ENCODE assay signal across 8 mouse cellular contexts in genomic region chr9:85325201-85325868, GRCm38 (mm10). TPM values are rescaled to one million over a fixed set of nuclear protein-coding genes. Genes with fewer than 3 reads are reported as not detected.
DNase-seq lines count a peak whose midpoint lies in the region; ATAC-seq and TF ChIP-seq lines count a peak whose summit lies in the region.

No protein-coding gene starts in this region.

- peaks cover 8% of the 10 kb centered on the region; the same call in 1 of the 2 replicates for H3K27me3 ChIP-seq in forebrain, postnatal 0 days (ENCODE audit: insufficient read depth, low read length)
- no peaks in the 10 kb centered on the region for H3K27me3 ChIP-seq in intestine, postnatal 0 days (replicated peaks; ENCODE audit: control insufficient read depth, insufficient read depth, low read length)

- no peak overlapping the region for H3K27ac ChIP-seq in layer of hippocampus, adult 2 months
- H3K27ac ChIP-seq in forebrain, postnatal 0 days (ENCODE audit: low read depth, low read length) = no peak overlapping the region
- H3K27ac ChIP-seq in intestine, postnatal 0 days (ENCODE audit: low read depth, low read length) = no peak overlapping the region; the same call in 1 of the 2 replicates

- H3K36me3 ChIP-seq in forebrain, postnatal 0 days (ENCODE audit: insufficient read depth) = no peaks in the 10 kb centered on the region
- peaks cover 10% of the 10 kb centered on the region; the same call in 1 of the 2 replicates for H3K36me3 ChIP-seq in intestine, postnatal 0 days (ENCODE audit: control insufficient read depth, insufficient read depth)

- DNase-seq in layer of hippocampus, adult 2 months (ENCODE audit: low spot score in 2 of 2) = no peak
- DNase-seq in layer of hippocampus, adult 8-10 months (ENCODE audit: low spot score in 2 of 2) = no peak
- DNase-seq in forebrain, postnatal 0 days = peak; percentile 8
- DNase-seq in neural tube, embryonic 10.5 days (ENCODE audit: extremely low spot score, low spot score) = peak; percentile 21
- DNase-seq in ovary, postnatal 14 days (ENCODE audit: low spot score) = no peak
- no peak for DNase-seq in cerebellum, postnatal 36 days
- DNase-seq in cerebellum, postnatal 14 days = no peak

- no peak for ATAC-seq in forebrain, postnatal 0 days
- no peak for ATAC-seq in intestine, postnatal 0 days

- H3K4me1 ChIP-seq in forebrain, postnatal 0 days (ENCODE audit: insufficient read depth) = no peaks in the 10 kb centered on the region
- H3K4me1 ChIP-seq in intestine, postnatal 0 days (replicated peaks; ENCODE audit: control insufficient read depth, insufficient read depth, low read length) = no peaks in the 10 kb centered on the region

- H3K4me3 ChIP-seq in layer of hippocampus, adult 2 months = peak overlapping the region; percentile 67
- H3K4me3 ChIP-seq in forebrain, postnatal 0 days (ENCODE audit: low read depth, low read length) = peak overlapping the region; percentile 58
- peak overlapping the region; percentile 90 for H3K4me3 ChIP-seq in intestine, postnatal 0 days (ENCODE audit: low read depth, low read length)

- H3K9ac ChIP-seq in forebrain, postnatal 0 days = no peak overlapping the region
- H3K9ac ChIP-seq in intestine, postnatal 0 days (ENCODE audit: low read depth, low read length) = peak overlapping the region; percentile 84

- peak overlapping the region; percentile 98; the same call in 1 of the 2 replicates for H3K4me2 ChIP-seq in forebrain, postnatal 0 days (ENCODE audit: low read depth)
- peak overlapping the region; percentile 86 for H3K4me2 ChIP-seq in intestine, postnatal 0 days (replicated peaks; ENCODE audit: low read depth)

- no peaks in the 10 kb centered on the region for H3K9me3 ChIP-seq in forebrain, postnatal 0 days (ENCODE audit: low read length)
- no peaks in the 10 kb centered on the region for H3K9me3 ChIP-seq in intestine, postnatal 0 days (ENCODE audit: control insufficient read depth)

- 31% methylated on average over 17 of the region's 17 CpGs for WGBS in forebrain, postnatal 0 days
- 16% methylated on average over 17 of the region's 17 CpGs for WGBS in intestine, postnatal 0 days

- no peak for TF ChIP-seq CTCF in layer of hippocampus, adult 2 months (conservative IDR thresholded peaks at IDR 0.05)
- TF ChIP-seq CTCF in forebrain, postnatal 0 days (IDR thresholded peaks at IDR 0.05; ENCODE audit: low read depth) = no peak
- TF ChIP-seq CTCF in intestine, postnatal 0 days (IDR thresholded peaks at IDR 0.05; ENCODE audit: low read depth) = peak; percentile 33; the same call in 1 of the 2 replicates

RNA-seq across cellular contexts. Expression of gene Tent5a, which starts 1.8 kb away (rescaled TPM):
- total RNA-seq in layer of hippocampus, adult 2 months (2021) = 1 to 10 TPM; 2.5 to 2.7 TPM
- total RNA-seq in layer of hippocampus, adult 8-10 months (2022) = 1 to 10 TPM; 3.7 to 4.2 (median 4.0) TPM
- total RNA-seq in forebrain, postnatal 0 days (2014; rRNA removed) = 2.6 and 6.0 TPM in 2 replicates
- polyA plus RNA-seq in forebrain, postnatal 0 days (2015; fragmentation: Nextera tagmentation; extraction: Ambion mirVana) = 1.1 and 2.1 TPM in 2 replicates
- 23.4 and 23.9 TPM in 2 replicates for polyA plus RNA-seq in intestine, postnatal 0 days (2015; fragmentation: Nextera tagmentation; extraction: Ambion mirVana)

RNA-seq across cellular contexts. Expression of gene Gm11114, which starts 12.8 kb away (rescaled TPM):
- not detected for total RNA-seq in layer of hippocampus, adult 2 months (2021)
- not detected for total RNA-seq in layer of hippocampus, adult 8-10 months (2022)
- not detected in 2 replicates for total RNA-seq in forebrain, postnatal 0 days (2014; rRNA removed)
- polyA plus RNA-seq in forebrain, postnatal 0 days (2015; fragmentation: Nextera tagmentation; extraction: Ambion mirVana) = not detected in 2 replicates
- not detected in 2 replicates for polyA plus RNA-seq in intestine, postnatal 0 days (2015; fragmentation: Nextera tagmentation; extraction: Ambion mirVana)

Comparison
In these comparisons a context has a peak if more than half of its experiments do, and no peak if none do; other contexts are left out.
1. DNase-seq: peak in forebrain, postnatal 0 days (single experiment) and neural tube, embryonic 10.5 days (single experiment); none in layer of hippocampus, adult 2 months (0 of 2), layer of hippocampus, adult 8-10 months (0 of 2), ovary, postnatal 14 days (single experiment), cerebellum, postnatal 36 days (0 of 2) and cerebellum, postnatal 14 days (0 of 2).
2. Peak in every context shown above with its lines, with median percentiles within 50 percentile points of each other: H3K4me3 ChIP-seq.